ENCODE assay signal across 9 mouse cellular contexts in genomic region chr11:79527015-79527738, GRCm38 (mm10). TPM values are rescaled to one million over a fixed set of nuclear protein-coding genes. Genes with fewer than 3 reads are reported as not detected.
DNase-seq lines count a peak whose midpoint lies in the region.
"Had no signal": no experiment of that assay in that cellular context is flagged by ENCODE, and none has a peak within 500 bp of the region (broad histone marks: within the 10 kb centered on the region; RNA-seq: fewer than 3 reads in every experiment).

No protein-coding gene starts in this region.

- peaks cover 2% of the 10 kb centered on the region for H3K36me3 ChIP-seq in splenic B cell, adult 2 months (ENCODE audit: control insufficient read depth, insufficient read depth, low read length, poor library complexity, severe bottlenecking)

- DNase-seq in adrenal gland, postnatal 10 days, result peak; percentile 39
- DNase-seq in adrenal gland, postnatal 4 days (ENCODE audit: low spot score in 2 of 2), result no peak
- peak; percentile 16 for DNase-seq in thymus, postnatal 14 days
- no peak for DNase-seq in thymus, postnatal 0 days (ENCODE audit: low spot score)
- peak; percentile 45 for DNase-seq in kidney, postnatal 14 days
- peak; percentile 82 for DNase-seq in splenic B cell, adult 2 months (ENCODE audit: low read depth, low spot score)
- DNase-seq in right cerebral cortex, postnatal 25 days, result no peak
- DNase-seq in right cerebral cortex, postnatal 4 days, result no peak

- no peaks in the 10 kb centered on the region for H3K27me3 ChIP-seq in splenic B cell, adult 2 months (ENCODE audit: control insufficient read depth, insufficient read depth, low read length, poor library complexity, severe bottlenecking)

RNA-seq across cellular contexts. Expression of gene Evi2, which starts 3.2 kb away (rescaled TPM):
- total RNA-seq in adrenal gland, postnatal 10 days (2021), result under 1 TPM; 0.18 to 0.27 TPM
- total RNA-seq in adrenal gland, postnatal 4 days (2021), result under 1 TPM; 0.17 TPM
- polyA plus RNA-seq in thymus, postnatal 0 days (2015; fragmentation: Nextera tagmentation; extraction: Ambion mirVana), result 1.7 and 2.4 TPM in 2 replicates

RNA-seq across cellular contexts. Expression of gene Evi2a, which starts 3.2 kb away (rescaled TPM):
- 1 to 10 TPM; 2.3 to 3.0 TPM for total RNA-seq in adrenal gland, postnatal 10 days (2021)
- total RNA-seq in adrenal gland, postnatal 4 days (2021), result 1 to 10 TPM; 2.2 to 2.8 TPM
- polyA plus RNA-seq in thymus, postnatal 0 days (2015; fragmentation: Nextera tagmentation; extraction: Ambion mirVana), result 11.1 and 11.7 TPM in 2 replicates

RNA-seq across cellular contexts. Expression of gene Evi2b, which starts 3.6 kb away (rescaled TPM):
- 1 to 10 TPM; 3.6 to 3.7 TPM for total RNA-seq in adrenal gland, postnatal 10 days (2021)
- 1 to 10 TPM; 1.6 to 2.5 TPM for total RNA-seq in adrenal gland, postnatal 4 days (2021)
- 17.7 and 22.7 TPM in 2 replicates for polyA plus RNA-seq in thymus, postnatal 0 days (2015; fragmentation: Nextera tagmentation; extraction: Ambion mirVana)
- polyA plus RNA-seq: embryonic facial prominence, embryonic 11.5 days had no signal

RNA-seq across cellular contexts. Expression of gene Omg, which starts 23.3 kb away (rescaled TPM):
- total RNA-seq in adrenal gland, postnatal 10 days (2021), result 1 to 10 TPM; 4.9 to 5.4 TPM
- 1 to 10 TPM; 8.1 to 9.7 TPM for total RNA-seq in adrenal gland, postnatal 4 days (2021)
- 0.19 and 0.25 TPM in 2 replicates for polyA plus RNA-seq in thymus, postnatal 0 days (2015; fragmentation: Nextera tagmentation; extraction: Ambion mirVana)

Comparison
In these comparisons a context has a peak if more than half of its experiments do, and no peak if none do; other contexts are left out.
1. DNase-seq: peak in adrenal gland, postnatal 10 days (single experiment), thymus, postnatal 14 days (single experiment), kidney, postnatal 14 days (single experiment) and splenic B cell, adult 2 months (single experiment); none in adrenal gland, postnatal 4 days (0 of 2), thymus, postnatal 0 days (single experiment), right cerebral cortex, postnatal 25 days (single experiment) and right cerebral cortex, postnatal 4 days (single experiment).